Mouse (Mus musculus): Measurements from ENCODE around the gene Pou6f2. TPM values are rescaled to one million over a fixed set of nuclear protein-coding genes. Genes with fewer than 3 reads are reported as not detected.

Gene Pou6f2
- polyA plus RNA-seq (2014; fragmentation: Nextera tagmentation; extraction: Ambion mirVana), result 0.21 and 0.22 TPM in 2 replicates

DNA sequence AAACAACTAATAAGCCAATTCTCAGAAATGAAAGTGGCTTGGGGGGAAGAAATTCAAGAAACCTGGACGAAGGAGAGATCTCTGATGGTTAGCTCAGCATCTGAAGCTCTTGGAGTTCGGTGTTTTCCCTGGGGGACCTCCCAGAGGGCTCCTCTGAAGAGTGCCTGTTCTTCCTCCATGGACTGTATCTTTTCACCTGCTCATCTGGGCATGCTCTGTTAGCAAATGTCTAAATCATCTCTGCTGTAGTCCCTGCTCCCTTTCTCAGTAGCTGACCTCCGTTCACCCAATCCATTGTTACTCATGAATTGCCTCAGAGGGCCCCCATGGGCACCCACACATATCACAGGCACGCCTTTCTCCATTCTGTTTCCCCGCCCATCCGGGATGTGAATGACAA lies at the start of gene Pou6f2:
Gene Pou6f2, minus strand, starts transcription at position 101 of the 400 bp plus-strand sequence.
- DNase-seq (ENCODE audit: low spot score), result no peak
- Histone ChIP-seq H3K4me1 (ENCODE audit: control insufficient read depth, insufficient read depth, low read length) (no peaks in the 10 kb centered on the region), H3K27me3 (replicated peaks; ENCODE audit: control insufficient read depth, insufficient read depth, low read length) (no peaks in the 10 kb centered on the region), H3K4me2 (ENCODE audit: low read depth, low read length) (no peak within 1 kb of the TSS), H3K27ac (replicated peaks; ENCODE audit: low read depth, low read length) (no peak within 1 kb of the TSS), H3K9ac (ENCODE audit: low read depth, low read length) (no peak within 1 kb of the TSS), H3K36me3 (ENCODE audit: control insufficient read depth, insufficient read depth, low read length) (no peaks in the 10 kb centered on the region), H3K9me3 (ENCODE audit: control insufficient read depth, low read length) (no peaks in the 10 kb centered on the region), H3K4me3 (ENCODE audit: low read depth, low read length) (no peak within 1 kb of the TSS)
- 83% methylated on average over 6 of the region's 6 CpGs for WGBS
- no peak for ATAC-seq (ENCODE audit: low read depth)

DNA sequence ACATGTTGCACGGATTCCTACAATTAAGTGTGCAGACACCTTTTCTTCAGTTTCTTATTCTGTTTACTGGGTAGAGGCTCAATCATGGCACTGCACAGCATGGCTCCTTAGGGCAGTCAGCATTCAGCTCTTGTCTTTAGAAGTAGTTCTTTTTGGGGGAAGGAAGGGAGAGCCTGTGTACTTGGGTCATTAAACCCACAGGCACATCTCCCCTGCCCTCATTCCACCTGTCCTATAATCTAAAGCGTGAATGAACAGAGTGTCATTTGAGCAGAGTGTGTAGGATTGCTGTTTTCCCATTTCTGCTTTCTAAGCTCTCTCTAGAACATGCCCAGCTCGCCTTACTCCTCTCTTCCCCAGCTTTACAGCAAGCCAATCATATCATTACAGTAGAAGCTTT lies 42.4 kb upstream of the Pou6f2 start:
- Histone ChIP-seq H3K27ac (replicated peaks; ENCODE audit: low read depth, low read length) (no peak overlapping the region), H3K9ac (ENCODE audit: low read depth, low read length) (no peak overlapping the region), H3K4me1 (ENCODE audit: control insufficient read depth, insufficient read depth, low read length) (no peaks in the 10 kb centered on the region), H3K9me3 (ENCODE audit: control insufficient read depth, low read length) (no peaks in the 10 kb centered on the region), H3K36me3 (ENCODE audit: control insufficient read depth, insufficient read depth, low read length) (no peaks in the 10 kb centered on the region), H3K27me3 (replicated peaks; ENCODE audit: control insufficient read depth, insufficient read depth, low read length) (no peaks in the 10 kb centered on the region), H3K4me3 (ENCODE audit: low read depth, low read length) (no peak overlapping the region), H3K4me2 (ENCODE audit: low read depth, low read length) (no peak overlapping the region)
- 64% methylated on average over 3 of the region's 3 CpGs for WGBS
- DNase-seq (ENCODE audit: low spot score) (no peak), ATAC-seq (ENCODE audit: low read depth) (no peak)

DNA sequence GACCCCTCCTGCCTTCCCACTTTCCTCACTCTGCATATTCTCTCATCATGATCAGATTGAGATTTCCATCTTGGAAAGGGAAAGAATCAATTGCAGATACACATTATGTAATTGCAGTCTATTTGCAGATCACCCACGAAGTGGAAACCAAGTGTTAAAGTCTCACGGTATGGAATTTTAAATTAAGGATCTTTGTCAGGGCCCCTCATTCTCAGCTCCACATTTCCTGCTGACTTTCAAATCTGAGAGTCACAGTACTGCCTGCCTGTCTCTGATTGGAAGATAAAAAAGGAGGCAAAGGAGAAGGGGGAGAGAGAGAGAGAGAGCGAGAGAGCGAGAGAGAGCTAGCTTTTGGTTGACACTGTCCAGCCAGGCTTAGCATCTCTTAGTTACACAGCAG lies 9.8 kb downstream of the Pou6f2 start:
- DNase-seq (ENCODE audit: low spot score) (no peak), ATAC-seq (ENCODE audit: low read depth) (no peak)
- 84% methylated on average over 4 of the region's 4 CpGs for WGBS
- H3K4me2 ChIP-seq (ENCODE audit: low read depth, low read length), result no peak overlapping the region
- no peaks in the 10 kb centered on the region for H3K36me3 ChIP-seq (ENCODE audit: control insufficient read depth, insufficient read depth, low read length)
- H3K4me3 ChIP-seq (ENCODE audit: low read depth, low read length), result no peak overlapping the region
- no peaks in the 10 kb centered on the region for H3K27me3 ChIP-seq (replicated peaks; ENCODE audit: control insufficient read depth, insufficient read depth, low read length)
- no peaks in the 10 kb centered on the region for H3K4me1 ChIP-seq (ENCODE audit: control insufficient read depth, insufficient read depth, low read length)
- no peaks in the 10 kb centered on the region for H3K9me3 ChIP-seq (ENCODE audit: control insufficient read depth, low read length)
- H3K9ac ChIP-seq (ENCODE audit: low read depth, low read length), result no peak overlapping the region
- no peak overlapping the region for H3K27ac ChIP-seq (replicated peaks; ENCODE audit: low read depth, low read length)

GRCm38 (mm10) chr13:18363373-18363772 lies 34.1 kb downstream of the Pou6f2 start:
- no peaks in the 10 kb centered on the region for H3K36me3 ChIP-seq (ENCODE audit: control insufficient read depth, insufficient read depth, low read length)
- H3K4me1 ChIP-seq (ENCODE audit: control insufficient read depth, insufficient read depth, low read length), result no peaks in the 10 kb centered on the region
- 22% methylated on average over 2 of the region's 2 CpGs for WGBS
- H3K27ac ChIP-seq (replicated peaks; ENCODE audit: low read depth, low read length), result no peak overlapping the region
- H3K9ac ChIP-seq (ENCODE audit: low read depth, low read length), result no peak overlapping the region
- H3K27me3 ChIP-seq (replicated peaks; ENCODE audit: control insufficient read depth, insufficient read depth, low read length), result no peaks in the 10 kb centered on the region
- DNase-seq (ENCODE audit: low spot score) (peak; percentile 52), ATAC-seq (ENCODE audit: low read depth) (no peak)
- no peaks in the 10 kb centered on the region for H3K9me3 ChIP-seq (ENCODE audit: control insufficient read depth, low read length)
- no peak overlapping the region for H3K4me3 ChIP-seq (ENCODE audit: low read depth, low read length)
- H3K4me2 ChIP-seq (ENCODE audit: low read depth, low read length), result no peak overlapping the region

DNA sequence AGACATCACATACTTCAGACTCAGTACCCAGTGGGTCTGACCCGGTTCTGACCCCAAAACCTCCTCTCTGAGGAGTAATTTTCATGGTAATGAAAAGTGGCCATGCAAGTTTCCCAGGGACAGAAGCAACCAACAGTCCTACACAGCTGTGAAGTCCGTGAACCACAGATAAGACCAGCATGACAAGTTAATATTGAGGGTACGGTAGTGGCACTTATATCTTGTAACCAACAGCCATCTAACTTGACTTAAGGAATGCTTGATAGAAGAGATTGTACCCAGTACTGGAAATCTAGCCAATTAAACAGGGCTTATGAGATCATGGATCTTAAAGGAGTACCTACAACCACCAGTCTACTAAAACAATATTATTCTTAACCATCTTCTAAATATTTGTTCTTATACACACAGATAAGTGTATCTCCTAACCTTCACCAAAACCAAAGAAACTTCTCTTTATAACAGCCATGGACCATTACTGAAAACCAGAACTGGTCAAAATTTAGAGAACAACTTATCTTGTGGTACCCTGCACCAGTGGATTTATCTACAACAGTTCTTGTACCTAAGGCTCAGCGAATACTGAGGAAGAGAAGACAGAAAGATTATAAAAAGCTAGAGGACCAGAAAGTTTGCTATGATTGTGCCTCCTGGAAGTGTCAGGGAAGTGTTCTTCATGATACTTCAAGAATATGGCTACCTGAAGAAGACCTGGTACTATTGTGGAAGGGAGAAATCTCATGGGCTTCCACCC lies 52.7 kb downstream of the Pou6f2 start:
- Histone ChIP-seq H3K9ac (ENCODE audit: low read depth, low read length) (no peak overlapping the region), H3K27me3 (replicated peaks; ENCODE audit: control insufficient read depth, insufficient read depth, low read length) (no peaks in the 10 kb centered on the region), H3K4me1 (ENCODE audit: control insufficient read depth, insufficient read depth, low read length) (no peaks in the 10 kb centered on the region), H3K4me3 (ENCODE audit: low read depth, low read length) (no peak overlapping the region), H3K36me3 (ENCODE audit: control insufficient read depth, insufficient read depth, low read length) (no peaks in the 10 kb centered on the region), H3K9me3 (ENCODE audit: control insufficient read depth, low read length) (no peaks in the 10 kb centered on the region), H3K27ac (replicated peaks; ENCODE audit: low read depth, low read length) (no peak overlapping the region), H3K4me2 (ENCODE audit: low read depth, low read length) (no peak overlapping the region)
- DNase-seq (ENCODE audit: low spot score) (no peak), ATAC-seq (ENCODE audit: low read depth) (no peak)
- 74% methylated on average over 4 of the region's 4 CpGs for WGBS

DNA sequence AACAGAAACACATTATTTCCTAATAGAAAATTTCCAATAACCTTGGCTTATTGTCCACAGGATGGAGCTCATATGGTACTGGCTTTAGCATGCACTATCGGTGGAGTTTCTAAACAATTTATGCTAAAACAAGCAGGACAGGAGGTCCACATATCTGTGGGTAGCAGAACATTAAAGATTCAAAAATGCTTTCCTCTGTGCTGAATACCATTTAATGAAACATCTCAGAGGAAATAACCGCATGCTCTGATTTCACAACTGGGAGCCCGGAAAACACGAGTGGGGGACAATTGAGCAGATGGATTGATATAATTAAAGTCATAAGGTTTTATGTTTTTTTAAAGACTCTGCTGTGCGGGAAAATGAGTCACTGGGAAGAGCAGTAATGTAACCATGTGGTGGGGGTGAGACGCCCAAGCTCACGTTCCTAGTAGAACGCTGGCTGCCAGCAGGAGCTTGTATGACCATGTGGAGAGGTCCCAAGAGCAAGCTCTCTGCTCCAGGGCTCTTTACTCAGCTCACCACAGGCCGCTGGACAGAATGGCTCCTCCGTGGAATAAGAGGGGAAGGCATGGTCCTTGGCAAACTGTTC lies 58.5 kb downstream of the Pou6f2 start:
- H3K4me2 ChIP-seq (ENCODE audit: low read depth, low read length), result no peak overlapping the region
- no peaks in the 10 kb centered on the region for H3K36me3 ChIP-seq (ENCODE audit: control insufficient read depth, insufficient read depth, low read length)
- no peaks in the 10 kb centered on the region; the same call in 1 of the 2 replicates for H3K4me1 ChIP-seq (ENCODE audit: control insufficient read depth, insufficient read depth, low read length)
- H3K27me3 ChIP-seq (replicated peaks; ENCODE audit: control insufficient read depth, insufficient read depth, low read length), result no peaks in the 10 kb centered on the region
- WGBS, result 42% methylated on average over 10 of the region's 10 CpGs
- H3K27ac ChIP-seq (replicated peaks; ENCODE audit: low read depth, low read length), result no peak overlapping the region
- no peak overlapping the region for H3K4me3 ChIP-seq (ENCODE audit: low read depth, low read length)
- ATAC-seq (ENCODE audit: low read depth) (no peak), DNase-seq (ENCODE audit: low spot score) (no peak)
- no peaks in the 10 kb centered on the region for H3K9me3 ChIP-seq (ENCODE audit: control insufficient read depth, low read length)
- H3K9ac ChIP-seq (ENCODE audit: low read depth, low read length), result no peak overlapping the region

DNA sequence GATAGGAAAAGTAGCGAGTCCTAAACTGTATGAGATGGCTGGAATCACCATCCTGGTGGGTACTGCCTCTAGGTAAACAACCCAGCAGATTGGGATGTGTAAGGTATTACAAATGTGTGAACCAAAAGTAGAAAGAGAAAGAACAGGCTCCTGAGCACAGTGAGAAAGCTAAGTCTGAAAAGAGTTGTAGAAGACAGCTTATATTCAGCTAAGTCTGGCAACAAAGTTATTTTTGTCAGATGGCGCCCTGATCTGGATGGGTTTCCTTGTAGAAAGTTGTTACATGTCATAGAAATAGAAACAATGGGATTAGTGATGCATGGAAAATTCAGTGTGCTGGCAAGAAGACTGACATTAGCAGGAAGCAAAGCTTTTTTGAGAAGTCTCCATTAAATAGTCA lies 59.5 kb downstream of the Pou6f2 start:
- no peaks in the 10 kb centered on the region; the same call in 1 of the 2 replicates for H3K4me1 ChIP-seq (ENCODE audit: control insufficient read depth, insufficient read depth, low read length)
- ATAC-seq (ENCODE audit: low read depth) (no peak), DNase-seq (ENCODE audit: low spot score) (no peak)
- H3K4me3 ChIP-seq (ENCODE audit: low read depth, low read length), result no peak overlapping the region
- no peaks in the 10 kb centered on the region for H3K9me3 ChIP-seq (ENCODE audit: control insufficient read depth, low read length)
- no peaks in the 10 kb centered on the region for H3K27me3 ChIP-seq (replicated peaks; ENCODE audit: control insufficient read depth, insufficient read depth, low read length)
- H3K27ac ChIP-seq (replicated peaks; ENCODE audit: low read depth, low read length), result no peak overlapping the region
- H3K36me3 ChIP-seq (ENCODE audit: control insufficient read depth, insufficient read depth, low read length), result no peaks in the 10 kb centered on the region
- 83% methylated on average over 2 of the region's 2 CpGs for WGBS
- H3K9ac ChIP-seq (ENCODE audit: low read depth, low read length), result no peak overlapping the region
- H3K4me2 ChIP-seq (ENCODE audit: low read depth, low read length), result no peak overlapping the region

GRCm38 (mm10) chr13:18334035-18334434 lies 63.5 kb downstream of the Pou6f2 start:
- ATAC-seq (ENCODE audit: low read depth) (no peak), DNase-seq (ENCODE audit: low spot score) (no peak)
- Histone ChIP-seq H3K9me3 (ENCODE audit: control insufficient read depth, low read length) (no peaks in the 10 kb centered on the region), H3K9ac (ENCODE audit: low read depth, low read length) (no peak overlapping the region), H3K27me3 (replicated peaks; ENCODE audit: control insufficient read depth, insufficient read depth, low read length) (no peaks in the 10 kb centered on the region), H3K4me3 (ENCODE audit: low read depth, low read length) (no peak overlapping the region), H3K4me2 (ENCODE audit: low read depth, low read length) (no peak overlapping the region), H3K27ac (replicated peaks; ENCODE audit: low read depth, low read length) (no peak overlapping the region), H3K36me3 (ENCODE audit: control insufficient read depth, insufficient read depth, low read length) (no peaks in the 10 kb centered on the region), H3K4me1 (ENCODE audit: control insufficient read depth, insufficient read depth, low read length) (no peaks in the 10 kb centered on the region; the same call in 1 of the 2 replicates)
- 85% methylated on average over 4 of the region's 4 CpGs for WGBS

DNA sequence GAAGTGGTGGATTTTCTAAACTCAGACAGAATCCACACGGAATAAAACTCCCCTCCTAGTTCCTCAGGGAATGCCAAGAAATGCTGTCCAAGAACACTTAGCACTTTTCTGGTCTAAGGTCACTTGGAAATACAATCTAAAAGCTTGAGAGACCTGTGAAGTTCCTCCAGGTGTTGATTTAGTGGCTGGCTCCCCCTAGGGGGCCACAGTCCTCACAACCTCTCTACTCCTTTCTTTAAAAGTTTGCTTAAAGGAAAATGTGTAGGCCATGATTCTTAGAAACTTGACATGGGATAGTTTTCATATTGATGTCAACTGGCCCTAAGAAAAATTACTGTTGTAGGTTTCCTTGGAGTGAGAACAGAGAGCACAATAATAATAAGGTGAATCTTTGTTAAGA lies 64.9 kb downstream of the Pou6f2 start:
- Histone ChIP-seq H3K4me2 (ENCODE audit: low read depth, low read length) (no peak overlapping the region), H3K9me3 (ENCODE audit: control insufficient read depth, low read length) (no peaks in the 10 kb centered on the region), H3K36me3 (ENCODE audit: control insufficient read depth, insufficient read depth, low read length) (no peaks in the 10 kb centered on the region), H3K9ac (ENCODE audit: low read depth, low read length) (no peak overlapping the region), H3K27ac (replicated peaks; ENCODE audit: low read depth, low read length) (no peak overlapping the region), H3K4me1 (ENCODE audit: control insufficient read depth, insufficient read depth, low read length) (no peaks in the 10 kb centered on the region), H3K4me3 (ENCODE audit: low read depth, low read length) (no peak overlapping the region), H3K27me3 (replicated peaks; ENCODE audit: control insufficient read depth, insufficient read depth, low read length) (no peaks in the 10 kb centered on the region)
- WGBS, result 38% methylated on average over 1 of the region's 1 CpGs
- no peak for DNase-seq (ENCODE audit: low spot score)
- ATAC-seq (ENCODE audit: low read depth), result no peak

Measured in embryonic facial prominence, embryonic 14.5 days (tissue).